Mouse (Mus musculus) ovary, postnatal 14 days (tissue): ENCODE measurements at regions not wholly inside any gene's neighbourhood (a gene's known extent, or its start where the extent isn't known, plus 50 kb on each side); places are given as distances from the start of the nearest gene placed in this dataset.
A peak's percentile ranks its signal among the peaks of the same experiment; 100 is the strongest.
"Not testable (repeated sequence)": the region's sequence is repeated elsewhere in the genome, so short reads cannot be mapped to it uniquely, and the experiment has no call there.

Experiments
- DNase-seq: peaks from one replicate; pipeline ENCODE4 v3.0.0; 2022; ENCODE audit warnings: low spot score

GRCm38 (mm10) chr3:98968811-98969210 lies 75.8 kb upstream of the Hao2 start:
- DNase-seq = no peak

- peak; percentile 8 for DNase-seq
Measured at GRCm38 (mm10) chr3:98975777-98976176, 82.7 kb upstream of the Hao2 start.

- DNase-seq = no peak
Measured at GRCm38 (mm10) chr3:98982787-98983186, 89.7 kb upstream of the Hao2 start.

- DNase-seq = not testable (repeated sequence)
Measured at GRCm38 (mm10) chr3:98987266-98987665, 94.2 kb upstream of the Hao2 start.

- DNase-seq = peak; percentile 11
Measured at GRCm38 (mm10) chr3:98990801-98991200, 97.8 kb upstream of the Hao2 start.

- DNase-seq = no peak
Measured at GRCm38 (mm10) chr3:98991276-98991675, 98.2 kb upstream of the Hao2 start.

- no peak for DNase-seq
Measured at GRCm38 (mm10) chr3:98994086-98994485, 101.0 kb upstream of the Hao2 start.

- no peak for DNase-seq
Measured at GRCm38 (mm10) chr3:99030636-99031035, 110.2 kb upstream of the Wars2 start.

- DNase-seq = no peak
Measured at GRCm38 (mm10) chr3:99046190-99046589, 94.7 kb upstream of the Wars2 start.

GRCm38 (mm10) chr3:99047156-99047555 lies 93.7 kb upstream of the Wars2 start:
- DNase-seq = no peak

GRCm38 (mm10) chr3:99049305-99049704 lies 91.6 kb upstream of the Wars2 start:
- DNase-seq = no peak

GRCm38 (mm10) chr3:99052176-99052575 lies 88.7 kb upstream of the Wars2 start:
- DNase-seq = no peak

- DNase-seq = no peak
Measured at GRCm38 (mm10) chr3:99067168-99067567, 73.7 kb upstream of the Wars2 start.
